Mouse (Mus musculus) hindbrain, embryonic 10.5 days (tissue): ENCODE results near the gene Sdccag8. TPM values are rescaled to one million over a fixed set of nuclear protein-coding genes. Genes with fewer than 3 reads are reported as not detected.
A peak's percentile ranks its signal among the peaks of the same experiment; 100 is the strongest.

Experiments used
- DNase-seq: peaks from one replicate; pipeline ENCODE4 v3.0.0-alpha.2; 2017; ENCODE audit warnings: low spot score
- H3K27ac ChIP-seq: fragments of 300-500 bp; sonication (generic); 2 replicates; pipeline ENCODE4 v1.5.1; 2016; ENCODE audit warnings: mild to moderate bottlenecking, moderate library complexity
- H3K27me3 ChIP-seq: fragments of 300-500 bp; sonication (generic); 2 replicates; pipeline ENCODE4 v1.6.1; 2016; ENCODE audit warnings: mild to moderate bottlenecking; ENCODE audit not compliant: poor library complexity, insufficient read depth, severe bottlenecking
- H3K36me3 ChIP-seq: fragments of 300-500 bp; sonication (generic); 2 replicates; pipeline ENCODE4 v1.6.1; 2016; ENCODE audit warnings: mild to moderate bottlenecking, moderate library complexity
- H3K4me1 ChIP-seq: fragments of 300-500 bp; sonication (generic); replicated peaks from 2 replicates; pipeline ENCODE4 v1.6.1; 2016; ENCODE audit warnings: mild to moderate bottlenecking
- H3K4me3 ChIP-seq: fragments of 300-500 bp; sonication (generic); 2 replicates; pipeline ENCODE4 v1.5.1; 2016; ENCODE audit warnings: mild to moderate bottlenecking, moderate library complexity
- H3K9me3 ChIP-seq: fragments of 300-500 bp; sonication (generic); 2 replicates; pipeline ENCODE4 v1.6.1; 2016; ENCODE audit warnings: mild to moderate bottlenecking, moderate library complexity
- WGBS: fragments of 180-500 bp; shearing (Covaris S2); methylation state at CpG from one replicate; pipeline ENCODE4 v1.1.7; 2016; 5-methylcytosine and 5-hydroxymethylcytosine counted together
- polyA plus RNA-seq: library from polyadenylated mRNA; unstranded; fragments of >200 nt; fragmentation: Nextera tagmentation; extraction: Ambion mirVana; gene quantifications from 2 replicates; pipeline ENCODE4 v1.2.1, GENCODE M21; 2016

Gene Sdccag8
- polyA plus RNA-seq, 1 experiment from 2014 or later: 25.3 TPM

DNA sequence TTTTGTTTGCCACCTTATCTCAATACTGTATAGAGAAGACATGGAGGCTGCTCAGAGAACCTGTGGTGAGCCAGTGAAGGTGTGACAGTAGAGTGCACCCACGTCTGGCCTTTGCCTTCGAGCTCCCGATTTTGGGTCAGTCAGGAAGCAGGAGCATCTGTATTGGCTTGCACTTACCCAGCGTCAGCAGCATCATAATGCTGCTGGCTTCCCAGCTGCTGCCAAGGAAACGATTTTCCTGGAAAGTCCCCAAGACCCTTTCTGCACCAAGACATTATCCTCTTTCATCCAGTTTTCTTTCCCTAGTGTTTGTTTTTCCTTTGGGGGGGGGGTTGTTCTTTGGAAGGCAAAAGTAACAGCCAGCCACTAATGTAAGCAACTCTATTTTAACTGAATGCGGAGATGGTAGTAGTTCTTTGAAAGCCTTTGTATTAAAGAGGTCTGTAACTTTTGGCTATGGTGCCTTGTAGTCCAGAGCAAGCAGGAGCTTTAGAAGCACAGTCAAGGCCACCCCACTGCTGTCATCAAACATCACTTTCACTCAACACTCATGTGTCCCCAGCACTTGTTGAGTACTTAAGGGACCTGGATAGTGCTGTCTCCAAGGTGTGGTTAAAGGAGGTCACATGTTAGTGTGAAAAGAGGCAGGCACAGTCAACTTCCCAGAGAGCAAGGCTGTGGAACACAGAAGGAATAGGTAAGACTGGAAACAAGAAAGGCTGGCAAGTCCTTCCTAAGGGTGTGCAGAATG is 172.7 kb downstream of the Sdccag8 start:
- Histone ChIP-seq H3K4me1 (peaks cover 67% of the 10 kb centered on the region), H3K36me3 (no peaks in the 10 kb centered on the region), H3K9me3 (no peaks in the 10 kb centered on the region), H3K4me3 (no peak overlapping the region), H3K27me3 (no peaks in the 10 kb centered on the region), H3K27ac (peak overlapping the region; percentile 50)
- WGBS: 76% methylated on average over 6 of the region's 6 CpGs
- DNase-seq: no peak

DNA sequence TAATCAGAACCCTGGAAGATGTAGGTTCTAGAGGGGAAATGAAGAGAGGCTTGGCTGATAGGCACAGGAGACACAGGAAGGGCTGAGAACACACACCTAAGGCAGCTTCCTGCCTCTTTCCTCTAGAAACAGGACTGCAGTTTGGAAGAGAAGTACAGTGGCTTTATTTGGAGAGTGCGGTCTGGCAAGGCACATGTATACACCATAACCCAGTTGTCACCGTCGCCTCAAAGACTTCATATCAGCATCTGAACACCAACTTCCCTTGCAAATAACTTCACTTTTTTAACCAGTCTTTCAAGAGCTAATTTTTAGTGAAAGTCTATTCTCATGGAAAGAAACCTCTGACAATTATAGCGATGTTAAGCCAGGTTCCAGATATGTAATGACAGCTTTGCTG is 177.0 kb downstream of the Sdccag8 start:
- Histone ChIP-seq H3K4me1 (peaks cover 84% of the 10 kb centered on the region), H3K27ac (peak overlapping the region; percentile 37), H3K27me3 (no peaks in the 10 kb centered on the region), H3K9me3 (no peaks in the 10 kb centered on the region), H3K36me3 (no peaks in the 10 kb centered on the region), H3K4me3 (no peak overlapping the region)
- DNase-seq: no peak
- 94% methylated on average over 4 of the region's 4 CpGs for WGBS

DNA sequence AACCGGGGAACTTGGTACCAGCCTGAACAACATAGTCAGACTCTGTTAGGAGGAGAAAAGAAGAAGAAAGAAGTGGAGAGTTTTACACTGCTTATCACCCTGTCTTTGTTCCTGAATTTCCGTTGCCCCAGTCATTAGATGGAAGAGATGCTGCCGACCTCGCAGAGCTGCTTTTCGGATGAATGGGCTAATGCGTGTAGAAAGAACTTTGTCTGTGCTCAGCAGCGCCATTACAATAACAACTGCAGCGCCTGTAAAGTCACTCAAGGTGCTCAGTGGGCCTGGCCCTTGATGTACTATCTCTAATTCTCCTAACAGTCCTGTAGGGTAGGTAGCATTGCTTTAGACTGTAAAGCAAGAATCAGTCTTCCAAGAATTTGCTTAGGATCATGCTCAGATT is 178.1 kb downstream of the Sdccag8 start:
- DNase-seq: no peak
- no peak overlapping the region for H3K4me3 ChIP-seq
- peaks cover 84% of the 10 kb centered on the region for H3K4me1 ChIP-seq
- H3K27me3 ChIP-seq: no peaks in the 10 kb centered on the region
- no peaks in the 10 kb centered on the region for H3K9me3 ChIP-seq
- peak overlapping the region; percentile 96 for H3K27ac ChIP-seq
- H3K36me3 ChIP-seq: no peaks in the 10 kb centered on the region
- WGBS: 45% methylated on average over 8 of the region's 8 CpGs

DNA sequence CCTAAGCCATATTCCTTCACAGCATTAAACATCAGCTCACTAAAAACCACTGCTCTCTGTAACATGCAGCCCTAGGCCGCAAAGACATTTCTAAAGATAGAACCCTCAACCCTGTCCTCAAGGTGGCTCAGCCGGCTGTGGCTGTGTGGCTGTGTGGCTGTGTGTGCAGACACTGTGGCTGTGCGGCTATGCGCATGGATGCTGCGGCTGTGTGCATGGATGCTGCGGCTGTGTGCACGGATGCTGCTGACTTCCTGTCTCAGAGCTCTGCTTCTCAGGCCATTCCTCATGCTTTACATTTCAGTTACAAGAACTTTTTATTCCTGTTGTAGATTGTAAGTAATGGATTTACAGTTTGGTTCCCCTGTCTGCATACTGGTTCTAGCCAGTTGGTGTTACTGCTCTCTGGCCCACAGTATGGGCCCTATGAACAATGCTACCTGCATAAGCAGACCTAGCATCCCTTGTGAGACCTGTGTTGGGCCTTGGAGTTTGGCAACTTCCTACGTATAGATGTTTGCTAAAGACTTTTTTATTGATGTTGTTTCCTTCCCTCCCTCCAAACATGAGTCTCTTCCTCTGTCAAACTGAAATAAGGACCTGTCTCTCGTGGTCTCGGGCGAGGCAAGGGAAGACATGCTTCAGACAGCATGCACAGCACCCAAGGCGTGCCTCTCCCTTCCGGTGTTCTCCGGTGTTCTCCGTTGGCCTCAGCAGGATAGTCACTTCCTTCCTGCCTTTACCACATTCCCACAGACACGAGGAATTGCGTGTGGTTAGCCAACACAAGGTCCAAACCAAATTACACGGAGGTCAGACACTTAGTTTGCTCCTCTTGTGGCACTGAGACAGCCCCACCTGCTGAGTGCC is 178.9 kb downstream of the Sdccag8 start:
- peaks cover 90% of the 10 kb centered on the region for H3K4me1 ChIP-seq

DNA sequence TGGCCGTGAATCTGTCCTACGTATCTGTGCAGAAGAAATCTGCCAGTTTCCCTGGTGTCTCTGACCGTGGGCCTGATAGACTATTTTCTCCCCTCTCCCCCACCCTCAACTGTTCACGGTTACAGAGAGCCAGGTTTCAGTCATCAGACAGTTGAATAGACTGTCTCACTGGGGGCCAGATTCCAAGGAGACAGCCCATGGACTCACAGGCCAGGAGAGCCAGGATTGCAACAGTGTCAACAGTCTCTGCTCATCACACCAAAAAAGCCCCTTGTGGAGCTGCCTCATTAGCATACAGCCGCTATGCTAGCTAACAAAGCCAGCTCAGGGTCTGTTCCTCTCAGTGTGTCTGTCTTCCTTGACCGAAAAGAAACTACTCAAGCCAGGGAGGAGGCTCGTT is 179.6 kb downstream of the Sdccag8 start:
- 12% methylated on average over 7 of the region's 7 CpGs for WGBS

More for the DNA sequence above, 178.9 kb downstream of the Sdccag8 start:
- Histone ChIP-seq H3K27ac (peak overlapping the region; percentile 96), H3K27me3 (no peaks in the 10 kb centered on the region), H3K4me3 (no peak overlapping the region), H3K36me3 (no peaks in the 10 kb centered on the region), H3K9me3 (no peaks in the 10 kb centered on the region)
- WGBS: 81% methylated on average over 18 of the region's 18 CpGs
- no peak for DNase-seq

DNA sequence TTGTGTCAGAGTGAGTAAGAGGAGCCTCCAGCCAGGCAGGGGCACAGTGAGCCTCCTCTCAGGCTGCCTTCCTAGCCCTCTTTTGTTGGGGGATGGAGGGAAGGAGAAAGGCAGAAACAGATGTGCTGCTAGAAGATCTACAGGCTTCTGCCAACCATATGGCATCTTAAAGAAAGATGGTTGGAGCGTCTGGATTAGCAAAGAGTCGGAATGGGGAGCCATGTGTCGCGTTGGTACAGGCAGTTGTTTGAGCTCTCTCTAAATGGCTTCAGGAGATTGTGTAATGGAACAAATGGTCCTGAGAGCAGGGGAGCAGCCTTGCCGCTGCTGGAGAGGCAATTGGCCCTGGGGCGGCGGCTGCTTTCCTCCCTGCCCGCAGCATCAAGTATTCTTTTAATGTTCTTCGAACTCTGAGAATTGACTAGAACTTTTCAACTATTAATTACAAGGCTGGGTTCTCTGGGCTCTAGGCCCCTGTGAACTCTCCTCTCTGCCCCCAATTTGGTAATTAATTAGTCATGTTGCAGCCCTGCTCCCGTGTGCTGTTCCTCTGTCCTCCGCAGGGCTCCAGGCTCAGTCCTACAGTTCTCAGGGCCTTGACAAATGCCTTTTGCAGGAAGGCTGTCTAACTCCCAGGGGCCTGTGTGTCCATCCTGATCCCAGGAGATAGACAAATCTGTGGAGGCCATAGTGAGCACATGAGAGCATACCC is 180.4 kb downstream of the Sdccag8 start:
- H3K4me3 ChIP-seq: no peak overlapping the region
- 29% methylated on average over 11 of the region's 11 CpGs for WGBS
- no peaks in the 10 kb centered on the region for H3K36me3 ChIP-seq
- no peaks in the 10 kb centered on the region for H3K9me3 ChIP-seq
- H3K27me3 ChIP-seq: no peaks in the 10 kb centered on the region
- DNase-seq: peak; percentile 55
- H3K27ac ChIP-seq: peak overlapping the region; percentile 96
- H3K4me1 ChIP-seq: peaks cover 93% of the 10 kb centered on the region

More for the DNA sequence above, 179.6 kb downstream of the Sdccag8 start:
- Histone ChIP-seq H3K9me3 (no peaks in the 10 kb centered on the region), H3K4me3 (no peak overlapping the region), H3K27ac (peak overlapping the region; percentile 96), H3K27me3 (no peaks in the 10 kb centered on the region), H3K4me1 (peaks cover 92% of the 10 kb centered on the region), H3K36me3 (no peaks in the 10 kb centered on the region)
- peak; percentile 73 for DNase-seq

DNA sequence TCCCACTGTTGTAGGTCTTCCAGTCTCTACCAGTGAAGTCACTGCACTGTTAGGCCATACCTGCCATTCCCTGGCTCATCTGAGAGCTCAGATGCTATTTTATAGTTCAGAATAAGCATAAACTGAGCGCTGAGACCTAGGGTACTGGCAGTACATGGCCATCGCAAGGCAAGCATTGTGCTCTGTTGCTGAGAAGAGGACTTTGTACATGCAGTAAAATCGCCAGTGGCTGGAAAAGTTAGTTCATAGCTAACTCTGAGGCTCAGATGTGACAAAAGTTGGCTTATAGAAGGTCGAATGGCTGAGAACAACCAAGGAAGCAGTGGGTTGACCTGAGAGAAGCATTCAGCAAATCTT is 180.9 kb downstream of the Sdccag8 start:
- Histone ChIP-seq H3K27me3 (no peaks in the 10 kb centered on the region), H3K27ac (peak overlapping the region; percentile 96), H3K36me3 (no peaks in the 10 kb centered on the region), H3K4me1 (peaks cover 91% of the 10 kb centered on the region), H3K4me3 (no peak overlapping the region), H3K9me3 (no peaks in the 10 kb centered on the region)
- 79% methylated on average over 4 of the region's 4 CpGs for WGBS
- DNase-seq: no peak

DNA sequence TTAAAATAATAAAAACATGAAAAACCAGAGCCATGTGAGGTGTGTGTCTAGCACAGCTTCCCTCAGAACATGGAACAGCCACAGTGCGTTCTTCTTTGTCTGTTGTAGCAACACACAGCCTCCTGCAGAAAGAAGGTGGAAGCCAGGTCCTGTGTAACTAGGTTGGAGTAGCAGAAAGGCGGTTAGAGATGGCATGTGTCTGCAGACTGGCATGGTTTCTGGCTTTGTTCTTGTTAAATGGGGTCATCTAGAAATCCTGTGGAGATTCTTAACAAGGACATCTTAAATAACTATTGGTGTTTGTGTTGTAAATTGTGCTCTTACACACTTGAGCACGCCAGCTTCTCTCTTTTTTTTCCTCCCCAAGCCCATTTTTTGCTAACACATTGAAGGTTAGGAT is 181.7 kb downstream of the Sdccag8 start:
- Histone ChIP-seq H3K4me1 (peaks cover 88% of the 10 kb centered on the region), H3K27me3 (no peaks in the 10 kb centered on the region), H3K36me3 (no peaks in the 10 kb centered on the region), H3K27ac (peak overlapping the region; percentile 96), H3K9me3 (no peaks in the 10 kb centered on the region), H3K4me3 (no peak overlapping the region)
- 81% methylated on average over 3 of the region's 3 CpGs for WGBS
- no peak for DNase-seq

DNA sequence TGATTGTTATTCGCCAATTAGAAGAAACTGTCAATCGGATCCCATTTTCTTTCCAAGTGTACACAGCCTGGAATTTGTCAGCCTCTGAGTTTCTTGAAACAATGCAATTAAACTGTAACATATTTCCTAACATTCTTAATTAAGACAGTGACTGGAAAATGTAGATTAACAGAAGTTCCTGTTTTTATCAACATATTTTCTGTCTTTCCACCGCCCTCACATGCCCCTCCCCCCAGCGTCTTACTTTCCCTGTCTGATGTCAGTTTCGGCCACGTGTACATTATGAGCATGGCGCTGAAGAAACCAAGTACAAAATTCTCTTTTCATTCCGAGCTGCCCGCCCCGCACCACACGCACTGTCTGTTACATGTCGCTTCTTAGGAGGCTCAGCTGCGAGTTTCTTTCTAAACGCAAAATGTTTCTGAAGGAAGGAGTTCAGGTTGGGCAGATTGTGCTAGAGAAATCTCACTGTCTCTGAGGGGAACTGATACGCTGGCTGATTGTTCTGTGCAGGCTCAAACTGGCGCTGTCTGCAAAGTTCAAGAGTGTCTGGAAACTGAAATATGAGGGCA is 182.3 kb downstream of the Sdccag8 start:
- peak; percentile 41 for DNase-seq
- H3K27me3 ChIP-seq: no peaks in the 10 kb centered on the region
- H3K36me3 ChIP-seq: no peaks in the 10 kb centered on the region
- WGBS: 37% methylated on average over 16 of the region's 16 CpGs
- H3K4me3 ChIP-seq: peak overlapping the region; percentile 46
- H3K4me1 ChIP-seq: peaks cover 91% of the 10 kb centered on the region
- H3K9me3 ChIP-seq: no peaks in the 10 kb centered on the region
- H3K27ac ChIP-seq: peak overlapping the region; percentile 96

DNA sequence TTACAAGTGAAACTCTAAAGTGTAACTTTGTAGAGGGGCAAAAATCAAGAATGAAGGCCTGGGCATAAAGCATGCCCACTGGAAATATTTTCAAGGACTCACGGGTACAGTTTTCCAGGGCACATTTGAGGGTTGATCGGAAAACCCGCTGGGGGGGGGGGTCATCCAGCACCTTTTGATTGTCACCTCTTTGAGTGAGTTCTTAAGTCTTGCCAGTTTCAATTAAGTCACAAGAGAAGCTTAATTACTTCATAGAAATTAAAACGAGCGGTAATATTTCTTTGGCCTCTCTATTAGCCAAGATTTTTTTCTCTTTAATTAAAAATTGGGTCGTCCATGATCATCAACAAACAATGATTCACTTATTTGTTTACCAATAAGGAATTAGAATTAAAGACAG is 182.8 kb downstream of the Sdccag8 start:
- no peak for DNase-seq
- H3K9me3 ChIP-seq: no peaks in the 10 kb centered on the region
- peak overlapping the region; percentile 96 for H3K27ac ChIP-seq
- 32% methylated on average over 6 of the region's 6 CpGs for WGBS
- H3K27me3 ChIP-seq: no peaks in the 10 kb centered on the region
- peak overlapping the region; percentile 46 for H3K4me3 ChIP-seq
- no peaks in the 10 kb centered on the region for H3K36me3 ChIP-seq
- H3K4me1 ChIP-seq: peaks cover 89% of the 10 kb centered on the region

DNA sequence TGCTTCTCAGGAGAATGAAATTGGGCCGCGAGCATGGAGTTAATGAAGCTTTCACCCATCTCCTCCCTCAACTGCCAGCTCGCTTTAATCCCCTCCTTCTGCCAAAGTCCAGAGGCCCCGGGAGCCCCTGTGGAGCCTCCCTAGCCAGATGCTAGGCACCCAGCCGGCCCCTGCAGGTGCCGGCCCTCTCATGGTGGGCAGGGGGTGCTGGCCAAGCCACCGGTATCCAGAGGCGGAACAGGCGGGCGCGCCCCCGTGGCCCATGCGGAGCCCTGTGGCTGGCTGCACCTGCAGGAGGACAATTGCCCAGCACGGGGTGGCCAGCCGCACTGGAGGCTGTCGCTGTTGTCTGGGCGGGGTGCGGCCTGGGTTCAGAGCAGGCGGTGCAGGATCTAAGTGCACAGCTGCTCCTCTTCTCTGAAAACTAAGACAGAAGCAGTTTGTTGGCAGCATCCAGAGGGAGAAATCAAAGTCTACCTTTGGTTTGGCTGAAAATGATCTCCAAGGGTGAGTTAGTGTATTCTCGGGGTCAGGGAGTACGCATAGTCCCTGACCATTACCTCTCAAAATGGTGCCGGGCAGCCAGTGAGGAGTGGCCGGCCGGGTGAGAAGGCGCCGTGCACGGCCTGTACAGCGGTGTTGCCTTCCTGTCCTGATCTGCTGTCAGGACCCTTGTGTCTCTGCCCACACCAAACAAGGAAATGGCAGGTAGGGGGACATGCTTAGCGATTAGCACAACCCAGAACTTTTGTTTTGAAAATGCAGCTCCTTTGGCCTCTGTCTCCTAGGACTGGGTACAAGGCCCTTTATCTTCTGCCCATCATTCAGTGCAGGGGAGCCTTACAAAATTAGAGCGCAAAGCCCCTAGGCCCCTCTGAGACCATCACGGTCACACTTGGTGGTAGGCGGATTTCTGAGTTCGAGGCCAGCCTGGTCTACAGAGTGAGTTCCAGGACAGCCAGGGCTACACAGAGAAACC is 183.5 kb downstream of the Sdccag8 start:
- peaks cover 85% of the 10 kb centered on the region for H3K4me1 ChIP-seq
- H3K4me3 ChIP-seq: peak overlapping the region; percentile 46
- peak overlapping the region; percentile 96 for H3K27ac ChIP-seq
- H3K27me3 ChIP-seq: no peaks in the 10 kb centered on the region
- WGBS: 21% methylated on average over 33 of the region's 33 CpGs
- no peaks in the 10 kb centered on the region for H3K36me3 ChIP-seq
- no peaks in the 10 kb centered on the region for H3K9me3 ChIP-seq
- peak; percentile 72 for DNase-seq
